Mouse (Mus musculus) lung, adult 10 weeks (tissue): ENCODE results near the gene Nacc2. TPM values are rescaled to one million over a fixed set of nuclear protein-coding genes. Genes with fewer than 3 reads are reported as not detected.

Experiments used
- polyA plus RNA-seq: library from polyadenylated mRNA; stranded (reverse); fragments of 350-450 nt; fragmentation: Illumina TruSeq; extraction: RNeasy Lipid Tissue Mini Kit (QIAGEN cat#74804); gene quantifications from one replicate; pipeline ENCODE4 v1.2.3, GENCODE M21; 2014; ENCODE audit warnings: low read depth, low replicate concordance; ENCODE audit not compliant: insufficient read depth

The Nacc2 gene
- 4.7 TPM for polyA plus RNA-seq

DNA sequence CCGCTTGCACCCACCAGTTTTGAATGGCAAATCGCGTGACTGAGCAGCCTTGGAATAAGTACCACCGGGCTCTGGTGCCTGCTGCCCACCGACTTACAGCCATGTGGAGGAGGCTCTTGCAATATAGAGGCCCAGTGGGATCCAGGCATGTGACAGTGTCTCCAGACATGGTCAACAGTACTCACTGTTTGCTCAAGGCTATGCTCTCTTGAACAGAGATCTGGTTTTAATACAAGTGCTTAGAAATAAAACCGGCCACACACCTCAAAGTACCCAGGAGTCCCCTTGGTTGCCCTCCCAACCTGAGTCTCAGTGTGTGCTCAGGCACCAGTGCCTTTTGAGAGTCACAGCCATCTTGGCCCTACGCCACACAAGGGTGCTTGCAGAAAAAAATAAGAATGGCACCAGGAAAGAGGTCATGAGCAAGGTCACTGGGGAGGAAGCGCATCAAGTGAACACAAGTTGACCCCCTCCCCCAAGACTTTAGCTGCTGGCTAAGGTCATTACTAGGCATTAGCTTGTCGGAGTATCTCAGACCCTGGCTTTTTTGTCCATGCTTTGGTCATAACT lies at the start of gene Nacc2:
Nacc2 (minus strand) TSS at position 142 of the 570 bp plus-strand sequence.

DNA sequence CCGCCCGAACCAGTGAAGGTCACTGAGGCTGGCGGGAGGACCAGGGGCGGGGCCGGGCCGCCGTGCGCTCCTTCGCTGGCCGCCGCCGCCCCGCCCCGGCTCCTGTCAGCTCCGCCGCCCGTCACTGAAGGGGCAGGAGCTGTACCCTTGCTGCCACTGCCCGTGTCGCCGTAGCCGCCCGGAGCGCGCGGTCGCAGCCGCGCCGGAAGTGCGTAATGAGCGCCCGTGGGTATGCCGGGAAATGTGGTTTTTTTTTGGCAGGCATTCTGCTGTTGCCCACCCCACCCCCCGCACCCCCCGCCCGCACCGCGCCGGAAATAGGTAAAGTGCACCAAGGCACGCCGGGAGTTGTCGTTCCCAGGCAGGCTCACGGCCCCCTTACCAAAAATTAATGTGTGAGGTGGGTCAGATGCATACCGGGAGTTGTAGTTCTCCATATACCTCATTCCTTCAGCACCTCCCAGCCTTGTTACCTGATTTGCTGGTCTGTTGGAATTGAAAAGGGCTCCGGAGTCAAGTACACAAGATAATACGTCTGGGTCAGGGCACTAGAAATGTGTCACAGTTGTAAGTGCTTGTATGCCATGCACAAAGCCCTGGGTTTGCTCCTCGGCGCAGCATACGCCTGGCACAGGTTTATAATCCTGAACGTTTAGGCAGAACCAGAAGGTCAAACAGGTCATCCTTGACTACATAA lies 101.3 kb downstream of the Nacc2 start, which contains the start of gene Ubac1:
Ubac1 (minus strand) TSS at position 187 of the 697 bp plus-strand sequence.

Other genes with a start within 250 kb of the Nacc2 start
- 3.3 TPM for gene Camsap1, start 139.9 kb downstream of the Nacc2 start, polyA plus RNA-seq
- 28.3 TPM for gene Ubac1, start 101.5 kb downstream of the Nacc2 start, polyA plus RNA-seq
- not detected for gene Lhx3, start 85.1 kb upstream of the Nacc2 start, polyA plus RNA-seq
- 12.8 TPM for gene Qsox2, start 114.3 kb upstream of the Nacc2 start, polyA plus RNA-seq
- 2.1 TPM for gene Ccdc187, start 171.3 kb upstream of the Nacc2 start, polyA plus RNA-seq
- gene Gpsm1, start 192.3 kb upstream of the Nacc2 start, polyA plus RNA-seq = 14.2 TPM
- 10.7 TPM for gene Dnlz, start 228.9 kb upstream of the Nacc2 start, polyA plus RNA-seq
- gene Card9, start 237.7 kb upstream of the Nacc2 start, polyA plus RNA-seq = 13.2 TPM